Mouse (Mus musculus) liver, embryonic 13.5 days (tissue): ENCODE data around the gene Psmd11. TPM values are rescaled to one million over a fixed set of nuclear protein-coding genes. Genes with fewer than 3 reads are reported as not detected.

Source experiments
- ATAC-seq: fragments of 200-750 bp; cut with Nextera tagmentation; 2 replicates; pipeline ENCODE4 v1.8.0; 2017; ENCODE audit warnings: low read depth, mild to moderate bottlenecking, moderate number of reproducible peaks, moderate library complexity
- DNase-seq: peaks from one replicate; pipeline ENCODE4 v3.0.0; 2022
- H3K27ac ChIP-seq: fragments of 300-500 bp; sonication (generic); 2 replicates; pipeline ENCODE4 v1.5.1; 2015; ENCODE audit warnings: moderate library complexity, mild to moderate bottlenecking, inconsistent platforms
- H3K27me3 ChIP-seq: fragments of 300-500 bp; sonication (generic); 2 replicates; pipeline ENCODE4 v1.6.1; 2015; ENCODE audit warnings: mild to moderate bottlenecking, inconsistent platforms
- H3K36me3 ChIP-seq: fragments of 300-500 bp; sonication (generic); 2 replicates; pipeline ENCODE4 v1.6.1; 2015; ENCODE audit warnings: mild to moderate bottlenecking, inconsistent platforms
- H3K4me1 ChIP-seq: fragments of 300-500 bp; sonication (generic); replicated peaks from 2 replicates; pipeline ENCODE4 v1.6.1; 2015; ENCODE audit warnings: inconsistent platforms
- H3K4me2 ChIP-seq: fragments of 300-500 bp; sonication (generic); 2 replicates; pipeline ENCODE4 v1.6.1; 2015; ENCODE audit warnings: inconsistent platforms, mild to moderate bottlenecking, moderate library complexity
- H3K4me3 ChIP-seq: fragments of 300-500 bp; sonication (generic); replicated peaks from 2 replicates; pipeline ENCODE4 v1.5.1; 2015; ENCODE audit warnings: mild to moderate bottlenecking, inconsistent platforms
- H3K9ac ChIP-seq: fragments of 300-500 bp; sonication (generic); 2 replicates; pipeline ENCODE4 v1.6.1; 2015; ENCODE audit warnings: mild to moderate bottlenecking, inconsistent platforms
- H3K9me3 ChIP-seq: fragments of 300-500 bp; sonication (generic); replicated peaks from 2 replicates; pipeline ENCODE4 v1.6.1; 2016; ENCODE audit warnings: inconsistent platforms
- whole genome bisulfite sequencing: fragments of 180-500 bp; shearing (Covaris S2); methylation state at CpG from one replicate; pipeline ENCODE4 v1.1.7; 2015; ENCODE audit not compliant: insufficient replicate concordance; 5-methylcytosine and 5-hydroxymethylcytosine counted together
- polyA plus RNA-seq: library from polyadenylated mRNA; unstranded; fragments of >200 nt; fragmentation: Nextera tagmentation; extraction: Ambion mirVana; gene quantifications from 2 replicates; pipeline ENCODE4 v1.2.1, GENCODE M21; 2015

Psmd11 gene
- polyA plus RNA-seq, 1 experiment from 2014 or later, result 218 TPM

GRCm38 (mm10) chr11:80484191-80484791 lies 55.9 kb downstream of the Psmd11 start:
- H3K9me3 ChIP-seq, result no peaks in the 10 kb centered on the region
- H3K4me3 ChIP-seq, result no peak overlapping the region
- H3K9ac ChIP-seq, result no peak overlapping the region
- H3K27ac ChIP-seq, result no peak overlapping the region
- ATAC-seq, result no peak
- no peak overlapping the region for H3K4me2 ChIP-seq
- DNase-seq, result no peak
- peaks cover 4% of the 10 kb centered on the region; the same call in 1 of the 2 replicates for H3K27me3 ChIP-seq
- WGBS, result 52% methylated on average over 12 of the region's 12 CpGs
- no peaks in the 10 kb centered on the region for H3K36me3 ChIP-seq
- H3K4me1 ChIP-seq, result 0 out of 2 replicates have a peak, but pooled peaks cover 6% of the 10 kb centered on the region

GRCm38 (mm10) chr11:80485120-80485551 lies 56.7 kb downstream of the Psmd11 start:
- no peak for ATAC-seq
- 60% methylated on average over 9 of the region's 9 CpGs for whole genome bisulfite sequencing

GRCm38 (mm10) chr11:80485622-80486206 lies 57.3 kb downstream of the Psmd11 start:
- Histone ChIP-seq H3K4me3 (no peak overlapping the region), H3K27me3 (peaks cover 4% of the 10 kb centered on the region; the same call in 1 of the 2 replicates), H3K36me3 (no peaks in the 10 kb centered on the region), H3K4me2 (no peak overlapping the region), H3K9ac (no peak overlapping the region), H3K9me3 (no peaks in the 10 kb centered on the region), H3K4me1 (peaks cover 3% of the 10 kb centered on the region; the same call in 1 of the 2 replicates), H3K27ac (no peak overlapping the region)
- no peak for ATAC-seq
- DNase-seq, result no peak
- WGBS, result 75% methylated on average over 10 of the region's 10 CpGs

More at GRCm38 (mm10) chr11:80485120-80485551, 56.7 kb downstream of the Psmd11 start:
- Histone ChIP-seq H3K4me1 (peaks cover 3% of the 10 kb centered on the region; the same call in 1 of the 2 replicates), H3K27me3 (peaks cover 4% of the 10 kb centered on the region; the same call in 1 of the 2 replicates), H3K27ac (no peak overlapping the region), H3K9me3 (no peaks in the 10 kb centered on the region), H3K4me3 (no peak overlapping the region), H3K36me3 (no peaks in the 10 kb centered on the region), H3K9ac (no peak overlapping the region), H3K4me2 (no peak overlapping the region)
- no peak for DNase-seq

GRCm38 (mm10) chr11:80487904-80488587 lies 59.6 kb downstream of the Psmd11 start:
- Histone ChIP-seq H3K4me1 (peaks cover 3% of the 10 kb centered on the region; the same call in 1 of the 2 replicates), H3K27ac (no peak overlapping the region), H3K9me3 (no peaks in the 10 kb centered on the region), H3K36me3 (no peaks in the 10 kb centered on the region), H3K9ac (no peak overlapping the region), H3K27me3 (peaks cover 4% of the 10 kb centered on the region; the same call in 1 of the 2 replicates), H3K4me2 (no peak overlapping the region), H3K4me3 (no peak overlapping the region)
- 70% methylated on average over 15 of the region's 15 CpGs for WGBS
- no peak for ATAC-seq
- no peak for DNase-seq

- no peak overlapping the region for H3K9ac ChIP-seq
- 35% methylated on average over 12 of the region's 12 CpGs for WGBS
Observed at GRCm38 (mm10) chr11:80489172-80489881, 60.9 kb downstream of the Psmd11 start.

GRCm38 (mm10) chr11:80489882-80490196 lies 61.4 kb downstream of the Psmd11 start:
- DNase-seq, result no peak
- no peak overlapping the region for H3K27ac ChIP-seq
- H3K9ac ChIP-seq, result no peak overlapping the region
- no peaks in the 10 kb centered on the region for H3K36me3 ChIP-seq
- no peaks in the 10 kb centered on the region for H3K9me3 ChIP-seq
- H3K4me2 ChIP-seq, result no peak overlapping the region
- H3K4me1 ChIP-seq, result peaks cover 3% of the 10 kb centered on the region; the same call in 1 of the 2 replicates
- WGBS, result 21% methylated on average over 5 of the region's 5 CpGs
- 0 out of 2 replicates have a peak, but pooled peaks have one; percentile 37 for ATAC-seq
- no peak overlapping the region for H3K4me3 ChIP-seq
- no peaks in the 10 kb centered on the region for H3K27me3 ChIP-seq

More at GRCm38 (mm10) chr11:80489172-80489881, 60.9 kb downstream of the Psmd11 start:
- Histone ChIP-seq H3K4me3 (no peak overlapping the region), H3K27me3 (no peaks in the 10 kb centered on the region), H3K27ac (no peak overlapping the region), H3K4me1 (peaks cover 3% of the 10 kb centered on the region; the same call in 1 of the 2 replicates), H3K4me2 (no peak overlapping the region), H3K36me3 (no peaks in the 10 kb centered on the region), H3K9me3 (no peaks in the 10 kb centered on the region)
- ATAC-seq (no peak), DNase-seq (no peak)

GRCm38 (mm10) chr11:80490831-80491230 lies 62.4 kb downstream of the Psmd11 start:
- Histone ChIP-seq H3K9me3 (no peaks in the 10 kb centered on the region), H3K4me2 (no peak overlapping the region), H3K36me3 (no peaks in the 10 kb centered on the region), H3K27me3 (no peaks in the 10 kb centered on the region), H3K4me1 (peaks cover 3% of the 10 kb centered on the region; the same call in 1 of the 2 replicates), H3K4me3 (no peak overlapping the region), H3K27ac (no peak overlapping the region), H3K9ac (no peak overlapping the region)
- WGBS, result 74% methylated on average over 10 of the region's 10 CpGs
- DNase-seq, result no peak
- ATAC-seq, result no peak

GRCm38 (mm10) chr11:80493186-80493585 lies 64.8 kb downstream of the Psmd11 start:
- Histone ChIP-seq H3K36me3 (no peaks in the 10 kb centered on the region), H3K27ac (no peak overlapping the region), H3K4me1 (no peaks in the 10 kb centered on the region; the same call in 1 of the 2 replicates), H3K9me3 (no peaks in the 10 kb centered on the region), H3K27me3 (no peaks in the 10 kb centered on the region), H3K4me2 (no peak overlapping the region), H3K9ac (no peak overlapping the region), H3K4me3 (no peak overlapping the region)
- 80% methylated on average over 5 of the region's 5 CpGs for WGBS
- DNase-seq, result no peak
- ATAC-seq, result no peak

- Histone ChIP-seq H3K9ac (no peak overlapping the region), H3K4me3 (no peak overlapping the region), H3K4me2 (no peak overlapping the region), H3K27me3 (no peaks in the 10 kb centered on the region), H3K36me3 (no peaks in the 10 kb centered on the region), H3K9me3 (no peaks in the 10 kb centered on the region), H3K4me1 (no peaks in the 10 kb centered on the region; the same call in 1 of the 2 replicates), H3K27ac (no peak overlapping the region)
- 79% methylated on average over 9 of the region's 9 CpGs for WGBS
- ATAC-seq (no peak), DNase-seq (no peak)
Observed at GRCm38 (mm10) chr11:80494852-80495251, 66.4 kb downstream of the Psmd11 start.

GRCm38 (mm10) chr11:80495972-80496371 lies 67.6 kb downstream of the Psmd11 start:
- H3K4me1 ChIP-seq, result no peaks in the 10 kb centered on the region
- ATAC-seq, result no peak
- DNase-seq, result no peak
- 85% methylated on average over 6 of the region's 6 CpGs for WGBS
- no peak overlapping the region for H3K4me3 ChIP-seq
- no peaks in the 10 kb centered on the region for H3K36me3 ChIP-seq
- H3K9me3 ChIP-seq, result no peaks in the 10 kb centered on the region
- H3K4me2 ChIP-seq, result no peak overlapping the region
- no peak overlapping the region for H3K27ac ChIP-seq
- no peak overlapping the region for H3K9ac ChIP-seq
- H3K27me3 ChIP-seq, result no peaks in the 10 kb centered on the region

GRCm38 (mm10) chr11:80496640-80497039 lies 68.2 kb downstream of the Psmd11 start:
- Histone ChIP-seq H3K4me2 (no peak overlapping the region), H3K9ac (no peak overlapping the region), H3K9me3 (no peaks in the 10 kb centered on the region), H3K27me3 (no peaks in the 10 kb centered on the region), H3K36me3 (no peaks in the 10 kb centered on the region), H3K4me3 (no peak overlapping the region), H3K27ac (no peak overlapping the region), H3K4me1 (no peaks in the 10 kb centered on the region)
- WGBS, result 57% methylated on average over 1 of the region's 1 CpGs
- ATAC-seq (no peak), DNase-seq (no peak)
